Mouse (Mus musculus) adrenal gland, adult (tissue): ENCODE data around the gene Grip1.
"Not testable (repeated sequence)": the region's sequence is repeated elsewhere in the genome, so short reads cannot be mapped to it uniquely, and the experiment has no call there.

ENCODE experiments used
- DNase-seq, 2 experiments: peaks; one replicate each; pipeline ENCODE4 v3.0.0; 2022 to 2023; ENCODE audit warnings: low spot score in 1 of 2; ENCODE audit not compliant: inconsistent age in 2 of 2

Grip1 gene

DNA sequence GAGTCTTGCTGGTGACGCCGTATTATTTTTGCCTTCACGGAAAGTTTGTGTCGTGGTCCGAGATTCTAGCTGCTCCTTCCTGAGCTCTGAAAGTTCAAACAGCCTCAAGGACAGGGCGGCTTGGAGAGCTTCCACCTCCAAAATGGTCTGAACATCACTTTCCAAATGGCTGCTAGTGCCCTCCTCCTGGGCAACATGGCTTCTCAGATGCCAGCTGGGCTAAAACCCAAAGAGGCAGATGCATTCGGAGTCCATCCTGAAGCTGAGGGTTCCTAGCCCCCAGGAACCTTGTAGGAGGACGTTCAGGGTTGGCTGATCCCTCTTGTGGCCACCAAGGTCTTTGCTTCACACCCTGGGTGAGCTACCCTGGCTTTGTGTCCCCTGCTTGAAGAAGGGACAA is 577.7 kb downstream of the Grip1 start:
- no peak for DNase-seq

GRCm38 (mm10) chr10:120033866-120034265 is 580.2 kb downstream of the Grip1 start:
- no peak for DNase-seq

DNA sequence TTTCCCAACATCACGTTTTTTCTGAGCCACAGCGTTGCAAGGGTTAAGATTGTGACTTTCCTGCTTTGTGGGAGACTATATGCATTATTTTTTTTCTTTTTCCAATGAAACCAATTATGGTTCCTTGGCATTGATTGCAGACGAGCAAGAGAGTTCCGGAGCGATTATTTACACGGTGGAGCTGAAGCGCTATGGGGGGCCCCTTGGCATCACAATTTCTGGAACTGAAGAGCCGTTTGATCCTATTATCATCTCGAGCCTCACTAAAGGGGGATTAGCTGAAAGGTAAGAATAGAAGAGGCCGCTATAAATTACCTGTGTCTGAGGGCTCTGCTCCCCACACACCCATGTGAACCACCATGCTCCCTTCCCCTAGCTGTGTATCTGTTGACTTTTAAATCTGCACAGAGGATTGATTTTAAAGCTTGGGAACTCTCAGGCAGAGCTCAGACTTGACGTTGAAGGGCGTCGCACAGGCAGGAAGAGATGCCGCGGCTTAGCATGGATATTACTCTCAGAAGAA is 581.6 kb downstream of the Grip1 start:
- no peak for DNase-seq

- no peak for DNase-seq
These were observed 582.2 kb downstream of the Grip1 start for GRCm38 (mm10) chr10:120035824-120036223.

DNA sequence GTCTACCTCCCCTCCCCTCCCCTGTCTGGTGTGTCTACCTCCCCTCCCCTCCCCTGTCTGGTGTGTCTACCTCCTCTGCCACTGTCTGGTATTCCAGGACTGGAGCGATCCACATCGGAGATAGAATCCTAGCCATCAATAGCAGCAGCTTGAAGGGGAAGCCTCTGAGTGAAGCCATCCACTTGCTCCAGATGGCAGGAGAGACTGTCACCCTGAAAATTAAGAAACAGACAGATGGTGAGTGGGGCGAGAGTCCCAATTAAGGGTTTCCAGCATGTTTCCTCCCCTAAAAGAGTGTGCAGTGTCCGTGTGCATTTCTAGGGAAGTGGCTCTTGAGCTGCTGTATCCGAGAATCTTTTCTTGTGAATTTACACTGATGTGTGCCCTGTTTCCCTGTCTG is 584.6 kb downstream of the Grip1 start:
- DNase-seq, result no peak

DNA sequence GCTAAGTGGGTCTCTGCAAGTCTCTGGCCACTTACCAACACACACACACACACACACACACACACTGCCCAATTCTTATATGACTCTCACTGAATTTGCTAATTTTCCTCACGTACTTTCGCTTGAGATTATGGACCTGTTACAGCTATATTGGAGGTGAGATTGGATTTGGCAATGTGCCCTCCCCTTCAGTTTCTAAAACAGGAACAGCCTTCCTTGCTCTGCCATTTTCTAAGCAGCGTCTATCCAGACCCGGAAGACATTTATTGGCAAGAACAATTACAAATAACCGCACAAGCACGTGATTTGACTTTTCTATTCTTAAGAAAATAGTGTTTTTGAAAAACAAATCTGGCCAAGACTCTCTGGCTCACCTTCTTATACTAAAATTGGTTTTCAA is 590.6 kb downstream of the Grip1 start:
- DNase-seq, result no peak

DNA sequence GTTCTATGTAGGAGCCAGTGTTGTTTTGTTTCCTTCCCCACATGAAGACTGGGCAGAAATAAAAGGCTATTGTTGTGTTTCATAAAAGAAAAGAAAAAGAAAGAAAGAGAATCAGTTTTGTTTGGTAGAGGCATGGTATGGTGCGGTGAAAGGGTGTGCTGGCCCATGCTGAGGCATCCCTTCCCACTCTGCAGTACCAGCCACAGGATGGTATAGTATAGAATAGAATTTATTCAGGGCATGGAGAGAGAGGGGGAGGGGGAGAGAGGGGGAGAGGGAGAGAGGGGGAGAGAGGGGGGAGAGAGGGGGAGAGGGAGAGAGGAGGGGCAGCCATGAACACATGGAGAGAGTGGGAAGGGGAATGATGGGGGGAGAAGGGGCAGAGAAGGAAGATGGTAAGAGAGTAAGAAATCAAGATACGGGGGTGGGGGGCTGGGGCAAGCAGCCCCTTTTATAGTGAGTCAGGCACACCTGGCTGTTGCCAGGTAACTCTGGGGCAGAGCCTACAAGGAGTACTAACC is 591.1 kb downstream of the Grip1 start:
- DNase-seq, result no peak

GRCm38 (mm10) chr10:120060579-120061237 is 607.1 kb downstream of the Grip1 start:
- peak; percentile 20 to 55 for DNase-seq

DNA sequence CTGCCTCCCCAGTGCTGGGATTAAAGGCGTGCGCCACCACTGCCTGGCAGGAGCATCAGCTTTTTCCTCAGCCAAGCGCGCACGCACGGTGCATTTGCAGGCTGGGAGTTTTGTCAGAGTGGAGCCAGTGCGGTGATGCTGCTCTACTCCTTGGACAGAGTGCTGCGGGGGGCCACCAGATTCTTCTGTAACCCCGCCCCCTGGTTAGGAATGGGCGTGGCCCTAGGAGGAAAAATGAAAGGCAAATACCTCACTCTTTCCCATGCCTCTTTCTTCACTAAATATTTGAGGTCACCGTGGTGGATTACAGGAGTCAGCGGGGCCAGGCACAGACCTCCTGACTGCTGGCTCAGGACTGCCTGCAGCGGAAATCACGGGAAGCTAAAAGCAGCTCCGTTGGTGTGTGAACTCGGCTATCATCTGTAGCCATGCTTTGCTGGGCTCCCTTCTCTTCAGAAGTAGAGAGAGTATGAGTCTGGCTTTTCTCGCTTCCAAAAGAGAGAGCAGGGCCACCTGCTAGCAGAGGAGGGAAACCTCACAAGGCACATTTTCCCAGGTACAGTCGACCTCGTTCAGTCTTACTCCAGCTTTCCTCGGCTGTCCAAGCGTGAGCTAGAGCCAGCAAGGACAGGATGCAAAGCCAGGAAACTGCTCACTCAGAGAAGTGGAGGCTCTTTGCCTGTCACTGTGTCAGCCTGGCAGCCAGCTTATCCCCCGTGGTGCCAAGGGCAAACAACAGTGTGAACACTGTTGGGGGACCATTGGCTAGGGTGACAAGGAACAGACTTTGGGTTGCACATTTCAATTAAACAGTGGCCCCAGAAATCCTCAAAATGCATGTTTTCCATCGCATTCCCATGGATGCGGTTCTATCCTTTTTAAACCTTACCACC is 607.9 kb downstream of the Grip1 start:
- no peak for DNase-seq

DNA sequence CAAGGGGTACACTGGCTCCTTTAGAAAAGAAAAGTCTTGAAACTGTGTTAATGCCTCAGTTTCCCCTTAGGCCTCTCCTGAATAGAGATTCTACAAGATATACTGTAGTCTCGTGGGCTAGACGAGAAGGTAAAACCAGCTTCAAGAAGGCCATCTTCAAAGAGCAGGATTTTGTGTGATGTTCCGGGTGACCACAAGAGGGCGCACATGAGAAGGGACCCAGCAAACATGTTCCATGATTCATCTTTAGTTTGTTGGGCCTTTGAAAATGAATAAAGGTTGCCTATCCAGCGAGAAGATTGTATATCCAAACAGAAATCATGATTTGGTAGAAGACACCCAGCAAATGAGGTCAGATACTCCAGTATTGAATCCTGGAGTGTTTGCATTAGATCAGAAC is 610.8 kb downstream of the Grip1 start:
- peak; percentile 55 to 83 for DNase-seq

- no peak for DNase-seq
These were observed 612.7 kb downstream of the Grip1 start for GRCm38 (mm10) chr10:120066319-120066718.

DNA sequence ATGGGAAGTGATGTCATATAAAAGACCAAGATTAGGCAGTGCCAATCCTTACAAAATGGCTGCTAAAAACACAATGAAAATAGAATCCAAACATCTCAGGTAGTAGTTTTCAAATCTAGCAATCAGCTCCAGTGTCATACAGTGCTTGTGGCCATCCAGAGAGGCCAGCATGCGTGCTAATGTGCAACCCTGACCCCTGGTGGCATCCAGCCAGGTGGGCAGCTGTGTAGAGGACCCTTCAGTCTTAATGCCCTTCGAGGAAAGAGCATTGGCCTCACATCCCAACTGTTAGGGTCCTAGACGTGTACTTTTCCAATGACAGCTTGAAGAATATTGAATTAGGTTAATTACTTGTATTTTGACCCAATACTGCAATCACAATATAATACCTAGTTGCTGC is 624.2 kb downstream of the Grip1 start:
- no peak for DNase-seq

GRCm38 (mm10) chr10:120092548-120092947 is 638.9 kb downstream of the Grip1 start:
- no peak for DNase-seq

DNA sequence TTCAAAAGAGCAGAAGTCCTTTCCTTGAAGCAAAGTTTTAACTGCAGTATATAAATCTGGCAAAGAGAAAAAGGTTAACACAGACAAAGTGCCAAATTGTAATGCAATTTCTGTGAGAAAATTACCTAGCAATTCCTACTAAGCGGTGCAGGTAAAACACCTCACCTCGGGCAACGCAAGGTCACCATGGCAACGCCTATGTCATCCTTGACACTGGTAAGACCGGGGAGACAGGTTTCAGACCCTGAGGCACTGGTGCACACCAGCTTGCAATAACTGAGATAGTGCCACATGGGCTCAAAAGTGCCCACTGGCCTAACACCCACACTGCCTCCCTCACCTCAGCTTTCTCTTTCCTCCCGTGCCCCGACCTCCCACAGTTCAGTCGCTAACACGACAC is 641.5 kb downstream of the Grip1 start:
- DNase-seq, result no peak

DNA sequence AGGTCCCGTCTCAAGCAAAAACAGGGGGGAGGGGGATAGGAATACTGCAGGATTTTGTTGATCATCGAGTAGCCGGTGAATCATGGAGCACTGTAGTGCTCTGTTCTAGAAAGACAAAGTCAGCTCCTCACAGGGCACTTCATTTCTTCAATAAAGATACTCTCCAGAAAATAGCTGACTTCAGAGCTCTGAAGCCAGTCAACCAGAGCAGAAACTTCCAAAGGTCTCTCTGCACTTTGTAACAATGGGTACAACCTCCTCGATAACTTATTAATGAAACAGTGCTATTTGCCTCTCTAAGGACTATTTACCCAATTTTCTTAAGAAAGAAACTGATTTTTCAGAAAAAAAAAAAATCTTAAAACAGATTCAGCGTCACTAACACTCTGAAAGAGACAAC is 642.1 kb downstream of the Grip1 start:
- no peak for DNase-seq

GRCm38 (mm10) chr10:120097564-120097963 is 643.9 kb downstream of the Grip1 start:
- DNase-seq, result no peak

DNA sequence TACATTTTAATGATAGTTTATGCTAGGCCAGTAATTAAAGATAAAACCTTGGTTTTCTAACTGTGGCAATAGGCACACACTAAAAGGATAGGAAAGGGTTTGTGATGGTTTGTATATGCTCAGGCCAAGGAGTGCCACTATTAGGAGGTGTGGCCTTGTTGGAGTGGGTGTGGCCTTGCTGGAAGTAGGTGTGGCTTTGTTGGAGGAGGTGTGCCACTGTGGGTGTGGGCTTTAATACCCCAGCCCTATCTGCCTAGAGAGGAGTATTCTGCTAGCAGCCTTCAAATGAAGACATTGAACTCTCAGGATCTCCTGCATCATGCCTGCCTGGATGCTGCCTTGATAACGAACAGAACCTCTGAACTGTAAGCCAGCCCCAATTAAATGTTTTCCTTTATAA is 647.2 kb downstream of the Grip1 start:
- DNase-seq, result no peak

GRCm38 (mm10) chr10:120111691-120112319 is 658.2 kb downstream of the Grip1 start:
- DNase-seq, result no peak

- DNase-seq, result peak; percentile 98 to 100
These were observed 659.1 kb downstream of the Grip1 start, which contains the start of gene Helb for GRCm38 (mm10) chr10:120112507-120113396. Helb (minus strand) TSS chr10:120112987.

DNA sequence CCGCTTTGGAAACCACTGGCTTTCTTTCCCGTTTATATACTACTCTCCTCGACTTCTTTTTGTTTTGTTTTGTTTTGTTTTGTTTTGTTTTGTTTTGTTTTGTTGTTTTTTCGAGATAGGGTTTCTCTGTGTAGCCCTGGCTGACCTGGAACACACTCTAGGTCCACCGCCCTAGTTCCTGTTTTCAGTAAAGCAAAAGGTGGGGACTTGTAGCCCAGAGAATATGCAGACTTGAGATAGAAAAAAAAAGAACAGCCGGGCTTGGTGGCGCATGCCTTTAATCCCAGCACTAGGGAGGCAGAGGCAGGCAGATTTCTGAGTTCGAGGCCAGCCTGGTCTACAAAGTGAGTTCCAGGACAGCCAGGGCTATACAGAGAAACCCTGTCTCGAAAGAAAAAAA is 659.9 kb downstream of the Grip1 start:
- DNase-seq, result not testable (repeated sequence)
